Mouse (Mus musculus) urinary bladder, postnatal 4 days (tissue): Measurements from ENCODE around the gene Abcc6.
A peak's percentile ranks its signal among the peaks of the same experiment; 100 is the strongest.

Experiments
- DNase-seq, 2 experiments: peaks; one replicate each; pipeline ENCODE4 v3.0.0; 2021 to 2022; ENCODE audit warnings: low spot score in 2 of 2

The Abcc6 gene

GRCm38 (mm10) chr7:46030145-46030488 lies at the start of gene Abcc6:
Gene Abcc6, minus strand, starts transcription at chr7:46030302.
- DNase-seq, result no peak

DNA sequence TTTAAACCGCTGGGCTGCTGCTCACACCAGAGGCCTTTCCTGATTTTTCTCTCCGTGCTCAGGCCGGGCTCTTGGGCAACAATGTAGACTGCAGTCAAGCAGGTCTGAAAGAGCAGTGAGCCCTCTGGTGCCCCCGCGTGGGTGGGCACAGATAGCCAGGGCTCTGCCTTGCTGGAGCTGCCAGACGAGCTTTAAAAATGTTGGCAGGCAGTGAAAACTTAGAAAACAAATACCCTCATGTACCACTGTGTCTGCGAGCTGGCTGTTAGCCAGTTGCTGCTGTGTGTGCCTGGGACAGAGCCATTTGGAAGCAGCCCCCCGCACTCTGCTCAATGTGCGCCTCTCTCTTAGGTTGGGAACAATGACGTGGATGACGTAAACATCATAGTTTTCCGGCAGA lies 47.6 kb upstream of the Abcc6 start:
- DNase-seq, result no peak

DNA sequence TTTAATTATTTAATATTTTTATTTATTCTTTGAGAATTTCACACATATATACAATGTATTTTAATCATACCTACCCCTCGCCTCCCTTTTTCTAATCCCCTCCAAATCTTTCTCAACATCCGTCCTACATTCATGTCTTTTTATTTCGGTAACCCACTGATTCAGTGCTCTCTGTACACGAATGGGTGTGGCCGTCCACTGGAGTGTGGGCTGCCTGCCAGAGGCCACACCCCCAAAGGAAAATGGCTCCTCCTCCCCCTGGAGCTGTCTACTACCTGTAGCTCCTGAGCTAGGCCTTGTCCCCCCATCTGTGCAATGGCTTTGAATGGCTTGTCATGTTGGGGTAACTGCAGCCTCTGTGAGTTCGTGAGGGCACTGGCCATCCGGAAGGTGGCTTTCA lies 46.7 kb upstream of the Abcc6 start:
- no peak for DNase-seq

GRCm38 (mm10) chr7:46068831-46069230 lies 38.7 kb upstream of the Abcc6 start:
- DNase-seq, result no peak

DNA sequence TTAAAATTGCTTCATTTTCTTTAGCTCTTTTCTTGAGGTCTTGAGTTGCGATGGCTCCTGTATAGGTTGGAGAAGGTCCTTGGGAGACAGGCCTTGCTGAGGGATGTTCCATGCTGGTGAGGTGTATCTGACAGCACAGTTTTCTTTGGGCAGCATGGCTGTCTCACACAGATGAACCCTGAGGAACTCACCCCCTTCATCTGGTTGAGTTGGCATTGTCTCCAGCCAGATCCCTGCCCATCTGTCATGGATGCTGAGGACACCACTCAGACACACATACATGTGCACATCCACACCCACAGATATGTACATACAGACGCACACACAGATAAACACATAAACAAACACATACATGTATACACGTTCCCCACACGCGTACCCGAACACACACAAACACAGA lies 33.2 kb upstream of the Abcc6 start:
- DNase-seq, result no peak

DNA sequence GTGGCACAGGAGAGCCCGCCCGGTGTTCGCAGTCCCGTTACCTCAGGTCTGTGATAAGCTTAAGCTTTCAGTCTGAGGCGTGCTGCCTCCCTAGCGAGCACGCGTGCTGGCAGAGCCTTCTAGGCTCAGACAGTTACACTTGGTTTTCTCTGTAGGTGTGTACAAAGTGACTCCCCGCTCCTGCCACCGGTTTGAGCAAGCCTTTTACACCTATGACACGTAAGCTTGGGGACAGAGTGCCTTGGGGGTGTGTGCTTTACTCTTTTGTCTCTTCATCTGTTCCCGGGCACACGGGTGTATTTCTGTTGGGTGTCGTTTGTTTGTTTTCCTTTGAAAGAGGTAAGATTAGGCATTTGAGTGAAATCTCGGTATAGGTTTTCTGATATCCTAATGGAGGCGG lies 31.5 kb upstream of the Abcc6 start:
- no peak for DNase-seq

GRCm38 (mm10) chr7:46060688-46061087 lies 30.6 kb upstream of the Abcc6 start:
- DNase-seq, result no peak

GRCm38 (mm10) chr7:46058882-46059281 lies 28.8 kb upstream of the Abcc6 start:
- DNase-seq, result no peak

DNA sequence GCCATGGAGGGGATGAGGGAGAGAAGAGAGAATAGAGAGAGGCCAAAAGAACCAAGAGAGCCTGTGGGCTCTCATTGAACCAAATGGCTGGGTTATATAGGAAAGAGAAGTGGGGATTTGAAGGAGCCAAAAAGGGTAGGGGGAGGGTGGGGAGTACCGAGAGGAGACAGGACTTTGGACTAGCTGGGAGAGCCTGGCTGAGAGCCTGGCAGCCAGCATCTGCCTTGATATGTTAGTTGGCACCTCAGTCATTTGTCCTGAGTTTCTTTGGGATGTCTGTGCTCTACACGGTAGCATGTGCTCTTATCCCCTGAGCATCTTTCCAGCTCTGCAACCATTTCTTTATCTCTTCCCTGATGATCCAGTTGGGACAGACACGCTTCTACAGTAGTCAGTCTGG lies 23.5 kb upstream of the Abcc6 start:
- DNase-seq, result no peak

DNA sequence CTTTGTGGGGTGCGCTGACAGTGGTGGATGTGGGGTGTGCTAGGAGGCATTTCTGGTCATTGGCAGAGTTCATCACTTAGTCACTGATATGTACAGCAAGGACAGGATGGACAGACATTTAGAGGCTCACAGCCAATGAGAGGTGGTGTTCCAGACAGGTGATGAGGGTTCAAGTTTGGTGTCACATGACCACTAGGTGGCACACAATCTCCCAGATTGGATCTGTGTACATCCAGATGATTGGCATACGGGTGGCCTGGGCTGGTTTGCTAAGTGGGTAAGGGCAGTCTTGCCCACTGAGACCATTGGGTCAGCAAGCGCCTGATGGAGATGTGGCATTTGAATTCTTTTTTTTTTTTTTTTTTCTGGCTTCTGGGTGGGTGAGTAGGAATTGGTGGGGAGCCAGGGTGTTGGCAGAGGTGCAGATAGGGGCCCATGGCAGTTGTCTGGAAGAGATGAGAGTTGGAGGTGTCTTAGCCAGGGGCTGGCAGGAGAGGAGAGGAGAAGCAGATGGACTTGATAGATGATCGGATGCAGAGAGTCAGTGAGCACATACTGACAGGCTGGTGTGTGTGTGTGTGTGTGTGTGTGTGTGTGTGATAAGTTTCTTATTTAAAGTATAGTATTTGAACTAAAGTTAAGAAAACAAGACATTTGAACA lies 22.2 kb upstream of the Abcc6 start:
- no peak for DNase-seq

DNA sequence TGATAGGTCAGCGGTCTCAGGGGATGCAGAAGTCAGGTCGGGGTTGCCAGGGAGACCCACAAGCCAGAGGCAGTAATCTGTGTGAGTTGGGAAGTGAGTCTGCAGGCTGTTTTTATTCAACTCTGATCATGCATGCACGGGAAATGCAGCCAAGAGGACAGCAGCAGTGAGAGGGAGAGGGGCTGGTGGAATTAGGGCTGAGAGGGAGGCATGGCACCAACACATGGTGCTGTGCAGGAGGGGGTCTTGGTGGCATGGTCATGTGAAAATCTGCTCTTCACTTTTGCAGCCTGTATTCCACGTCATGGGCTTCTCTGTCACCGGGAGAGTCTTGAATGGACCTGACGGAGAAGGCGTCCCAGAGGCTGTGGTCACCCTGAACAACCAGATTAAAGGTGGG lies 19.9 kb upstream of the Abcc6 start:
- DNase-seq, result no peak

DNA sequence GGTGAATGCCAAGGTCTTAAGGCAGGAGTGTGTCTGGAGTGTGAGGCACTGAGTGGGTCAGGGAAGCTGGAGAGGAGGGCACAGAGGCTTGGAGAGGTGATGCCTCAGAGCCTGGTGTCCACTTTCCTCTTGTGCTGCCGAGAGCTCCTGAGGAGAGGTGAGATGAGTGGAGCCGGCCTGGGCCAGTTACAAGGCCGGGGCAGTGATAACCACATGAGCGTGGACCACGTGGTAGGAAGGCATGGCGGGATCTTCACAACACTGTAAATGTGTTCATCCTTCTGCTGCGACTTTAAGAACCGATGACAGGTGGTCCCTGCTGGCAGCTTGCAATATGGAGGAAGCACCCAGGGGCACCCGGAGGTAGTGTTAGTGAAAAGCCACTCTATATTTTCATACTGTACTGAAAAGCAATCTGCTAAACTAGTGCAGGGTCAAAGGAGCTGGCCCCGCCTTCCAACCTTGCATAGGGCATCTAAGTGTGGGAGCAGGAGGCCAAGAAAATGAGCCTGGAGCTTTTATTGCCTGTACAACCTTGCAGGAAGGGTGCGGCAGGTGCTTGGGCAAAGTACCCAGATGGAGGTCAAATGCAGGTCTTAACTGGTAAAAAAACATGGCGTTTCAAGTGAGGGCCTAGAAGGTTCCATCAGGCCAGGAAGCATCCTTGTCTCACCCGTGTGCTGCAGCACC lies 17.9 kb upstream of the Abcc6 start:
- DNase-seq, result no peak

GRCm38 (mm10) chr7:46045882-46046281 lies 15.8 kb upstream of the Abcc6 start:
- no peak for DNase-seq

DNA sequence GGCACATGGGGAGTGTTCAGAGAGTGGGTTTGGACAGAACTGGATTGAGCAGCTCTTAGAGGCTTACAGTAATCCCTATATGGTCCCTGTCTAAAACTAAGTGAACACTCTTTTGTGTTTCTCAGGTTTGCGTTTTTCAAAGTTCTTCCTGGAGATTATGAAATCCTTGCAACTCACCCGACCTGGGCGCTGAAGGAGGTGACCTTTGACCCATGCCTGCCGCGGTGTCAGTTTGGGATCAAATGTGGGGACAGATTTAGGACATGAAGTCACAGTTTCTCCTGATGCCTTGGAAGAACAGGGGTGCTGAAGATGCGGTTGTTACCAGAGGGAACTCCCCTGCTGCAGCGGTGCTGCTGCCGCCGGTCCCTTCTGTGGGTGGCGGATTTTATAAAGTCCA lies 14.0 kb upstream of the Abcc6 start:
- DNase-seq, result no peak

GRCm38 (mm10) chr7:46039873-46040272 lies 9.8 kb upstream of the Abcc6 start:
- no peak for DNase-seq

GRCm38 (mm10) chr7:46037433-46037832 lies 7.3 kb upstream of the Abcc6 start:
- DNase-seq, result no peak

DNA sequence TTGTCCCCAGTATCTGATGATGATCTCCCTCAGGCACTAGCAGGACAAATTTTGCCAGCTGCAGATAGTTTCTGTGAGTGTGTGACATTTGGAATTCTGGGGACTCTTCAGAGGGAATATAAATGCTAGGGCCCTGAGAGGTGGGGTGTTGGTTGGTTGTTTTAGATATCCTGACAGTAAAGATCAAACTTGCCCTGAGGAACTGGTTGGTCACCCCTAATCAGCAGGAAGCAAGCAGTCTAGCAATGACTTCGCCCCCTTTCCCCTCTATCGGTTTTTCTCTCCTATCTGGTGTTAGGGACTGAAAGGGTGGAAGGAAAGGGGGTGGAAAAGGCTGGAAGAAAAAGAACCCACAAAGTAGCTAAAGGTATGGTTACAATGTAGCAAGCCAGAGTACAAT lies 5.4 kb upstream of the Abcc6 start:
- DNase-seq, result no peak

DNA sequence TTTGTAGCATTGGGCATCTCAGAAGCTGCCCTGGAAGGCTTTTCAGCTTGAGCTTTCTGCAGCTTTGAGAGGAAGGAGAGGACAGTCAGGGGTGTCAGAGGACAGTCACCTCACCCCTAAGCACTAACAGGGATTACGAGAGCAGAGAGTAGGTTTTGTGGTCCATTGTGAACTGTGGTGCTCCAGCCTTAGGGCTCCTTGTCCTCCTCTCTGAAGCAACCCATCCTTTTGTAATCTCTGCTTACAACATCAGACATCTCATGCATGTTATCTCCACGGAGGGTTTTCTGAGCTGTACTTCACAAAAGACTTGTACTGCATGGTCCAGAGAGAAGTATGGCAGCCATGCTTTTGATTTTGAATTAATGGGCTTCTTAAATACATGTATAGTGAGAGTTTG lies 4.9 kb upstream of the Abcc6 start:
- no peak for DNase-seq

DNA sequence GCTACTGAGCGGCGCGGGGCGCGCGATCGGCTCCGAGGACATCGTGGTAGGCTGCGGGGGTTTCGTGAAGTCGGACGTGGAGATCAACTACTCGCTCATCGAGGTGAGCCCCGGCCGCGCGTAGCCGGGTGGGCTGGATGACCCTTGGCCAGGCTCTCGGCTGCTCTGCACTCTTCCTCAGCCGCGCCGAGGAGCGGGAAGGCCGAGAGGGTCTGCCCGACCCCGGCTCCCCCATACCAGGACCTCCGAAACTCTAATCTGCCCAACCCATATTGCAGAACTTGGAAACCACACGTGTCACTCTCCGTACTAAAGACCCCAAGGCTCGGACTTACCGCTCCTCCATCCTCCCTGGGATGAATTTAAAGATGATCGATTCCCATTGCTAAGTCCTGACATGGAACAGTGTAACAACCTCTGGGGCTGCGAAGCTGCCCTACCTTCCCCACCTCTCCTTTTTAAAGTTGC lies 3.8 kb upstream of the Abcc6 start:
- DNase-seq, result no peak

GRCm38 (mm10) chr7:46033109-46033869 lies 3.2 kb upstream of the Abcc6 start, which contains the start of gene Nomo1:
Gene Nomo1, plus strand, starts transcription at chr7:46033698.
- peak; percentile 94 to 95 for DNase-seq

DNA sequence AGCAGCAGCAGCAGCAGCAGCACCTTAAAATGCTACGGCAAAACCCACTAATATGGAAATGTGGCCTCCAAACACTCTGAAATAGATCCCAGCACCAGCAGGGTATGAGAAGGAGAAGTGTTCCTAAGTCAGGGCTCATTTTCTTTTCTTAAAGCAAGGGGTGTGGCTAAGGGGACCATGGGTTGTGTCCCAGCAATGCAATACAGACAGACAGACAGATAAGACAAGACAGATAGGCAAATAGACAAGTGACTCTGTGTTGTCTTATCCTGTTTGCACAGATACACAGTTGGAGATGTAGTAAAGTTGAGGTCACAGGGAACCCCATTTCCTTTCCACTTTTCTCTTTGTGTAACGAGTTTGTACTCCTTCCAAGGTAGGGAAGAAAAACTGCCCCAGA lies 973 bp upstream of the Abcc6 start:
- no peak for DNase-seq

DNA sequence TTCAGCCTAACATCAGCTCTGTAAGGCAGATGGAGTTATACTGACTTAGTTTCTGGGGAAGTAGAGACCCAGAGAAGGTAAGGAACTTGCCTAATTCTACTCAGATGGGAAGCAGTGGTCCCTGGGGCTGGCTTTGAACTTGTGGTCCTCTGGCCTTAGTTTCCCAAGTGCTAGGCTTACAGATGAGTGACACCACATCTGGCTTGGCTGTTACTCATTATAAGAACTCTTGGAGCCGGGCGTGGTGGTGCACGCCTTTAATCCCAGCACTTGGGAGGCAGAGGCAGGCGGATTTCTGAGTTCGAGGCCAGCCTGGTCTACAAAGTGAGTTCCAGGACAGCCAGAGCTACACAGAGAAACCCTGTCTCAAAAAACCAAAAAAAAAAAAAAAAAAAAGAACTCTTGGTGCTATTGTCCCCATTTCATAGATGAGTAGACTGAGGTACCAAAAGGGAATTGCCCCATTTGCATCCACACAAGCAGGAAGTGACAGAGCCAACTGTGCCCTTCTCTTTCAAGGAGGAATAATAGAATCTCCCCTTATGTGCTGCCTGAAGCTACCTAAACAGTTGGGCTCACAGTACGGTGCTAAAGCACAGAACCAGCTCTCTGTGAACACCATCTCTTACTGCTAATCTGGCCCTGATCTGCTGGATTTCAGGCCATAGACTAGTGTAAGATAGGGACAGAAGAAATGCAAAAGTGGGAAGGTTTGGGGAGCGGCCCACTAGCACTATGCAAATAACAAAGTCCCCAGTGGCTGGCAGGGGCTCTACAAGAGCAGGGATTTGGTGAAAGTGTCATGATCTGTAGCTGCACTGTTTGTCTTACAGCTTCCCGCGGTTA lies 580 bp downstream of the Abcc6 start:
- DNase-seq, result no peak
